Mouse (Mus musculus): ENCODE data around the gene Ap1b1.

DNA sequence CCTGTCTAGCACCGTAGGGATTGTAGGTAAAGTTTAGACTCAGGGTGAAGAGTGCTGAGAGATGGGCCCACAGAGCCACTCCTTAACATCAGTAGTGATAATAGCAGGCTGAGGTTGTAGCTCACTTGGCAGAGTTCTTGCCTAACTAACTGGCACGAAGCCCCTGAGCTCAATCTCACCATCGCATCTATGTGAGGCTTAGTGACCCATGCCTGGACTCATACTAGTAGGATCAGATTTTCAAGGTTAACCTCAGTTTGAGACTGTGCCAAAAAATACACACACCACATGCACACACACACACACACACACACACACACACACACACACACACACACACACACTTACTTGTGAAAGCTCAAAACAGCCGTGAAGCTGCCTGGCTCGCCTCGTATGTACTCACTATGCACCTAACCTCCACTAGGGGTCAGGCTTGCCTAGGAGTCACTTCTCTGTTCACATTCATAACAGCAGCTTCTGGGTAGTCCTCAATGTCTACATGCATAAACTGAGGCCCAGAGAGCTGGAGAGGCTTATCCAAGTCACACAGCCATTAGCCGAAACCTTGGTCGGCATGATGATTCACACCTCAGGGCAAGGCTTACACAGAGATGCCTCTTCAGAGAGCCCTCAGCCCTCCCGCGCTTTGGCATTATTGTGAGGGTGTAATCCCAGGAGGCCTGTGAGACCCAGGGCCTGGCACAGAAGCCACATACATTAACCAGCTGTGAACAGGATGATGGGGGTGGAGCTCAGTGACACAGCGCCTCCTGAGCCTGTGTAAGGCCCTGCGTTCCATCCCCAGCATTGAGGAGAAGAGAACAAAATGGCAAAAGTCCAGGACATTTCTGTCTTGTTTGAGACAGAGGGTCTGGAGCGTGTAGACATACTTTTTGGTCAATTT lies 13.4 kb upstream of the Ap1b1 start:
- TF ChIP-seq POLR2A (IDR thresholded peaks at IDR 0.05; ENCODE audit: borderline replicate concordance, low read depth, low read length) (no peak), CTCF (IDR thresholded peaks at IDR 0.05; ENCODE audit: low read depth, low read length) (peak; percentile 36; the same call in 1 of the 2 replicates)

Data from bone marrow macrophage, adult 2 months (primary cell).